Mouse (Mus musculus) small intestine, adult 2 months (tissue): ENCODE results near the gene B3gat2.

ENCODE experiments used
- CTCF ChIP-seq: fragments of 200-500 bp; IDR thresholded peaks from 2 replicates; pipeline ENCODE4 v1.5.1; 2012; ENCODE audit warnings: low read depth, mild to moderate bottlenecking, control low read depth, inconsistent platforms, low read length, moderate library complexity, mixed read lengths; ENCODE audit not compliant: insufficient replicate concordance, insufficient read length; ENCODE audit errors: extremely low read depth
- POLR2A ChIP-seq: fragments of 200-500 bp; IDR thresholded peaks from 2 replicates; pipeline ENCODE4 v1.6.1; 2012; ENCODE audit warnings: low read depth, mild to moderate bottlenecking, control low read depth, inconsistent platforms, low read length, moderate library complexity

DNA sequence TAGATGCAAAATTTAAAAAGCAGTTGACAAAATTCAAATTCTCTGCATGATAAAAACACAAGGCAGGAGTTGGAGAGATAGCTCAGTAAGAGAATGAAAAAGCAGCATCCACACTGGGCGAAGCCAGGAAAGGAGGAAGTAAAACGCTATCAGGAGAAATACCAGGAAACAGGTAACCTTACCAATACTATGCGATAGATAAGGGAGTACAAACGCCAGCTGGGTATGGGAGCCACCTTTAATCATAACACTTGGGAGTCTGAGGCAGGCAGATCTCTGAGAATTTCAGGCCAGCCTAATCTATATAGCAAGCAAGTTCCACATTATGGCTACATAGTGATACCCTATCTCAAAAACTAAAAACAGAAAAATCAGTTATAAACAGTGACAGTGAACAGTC, 75.1 kb downstream of the B3gat2 start:
- no peak for TF ChIP-seq CTCF
- TF ChIP-seq POLR2A: no peak
